Mouse (Mus musculus) spleen, adult 2 months (tissue): ENCODE measurements around the gene Atp8b5.

ENCODE experiments used
- CTCF ChIP-seq: fragments of 200-500 bp; IDR thresholded peaks from 2 replicates; pipeline ENCODE4 v1.5.1; 2011; ENCODE audit warnings: mild to moderate bottlenecking, inconsistent platforms; ENCODE audit not compliant: insufficient read depth, insufficient read length, insufficient replicate concordance; ENCODE audit errors: extremely low read depth
- POLR2A ChIP-seq: fragments of 200-500 bp; IDR thresholded peaks from 2 replicates; pipeline ENCODE4 v1.6.1; 2011; ENCODE audit warnings: low read depth, low read length, inconsistent platforms

DNA sequence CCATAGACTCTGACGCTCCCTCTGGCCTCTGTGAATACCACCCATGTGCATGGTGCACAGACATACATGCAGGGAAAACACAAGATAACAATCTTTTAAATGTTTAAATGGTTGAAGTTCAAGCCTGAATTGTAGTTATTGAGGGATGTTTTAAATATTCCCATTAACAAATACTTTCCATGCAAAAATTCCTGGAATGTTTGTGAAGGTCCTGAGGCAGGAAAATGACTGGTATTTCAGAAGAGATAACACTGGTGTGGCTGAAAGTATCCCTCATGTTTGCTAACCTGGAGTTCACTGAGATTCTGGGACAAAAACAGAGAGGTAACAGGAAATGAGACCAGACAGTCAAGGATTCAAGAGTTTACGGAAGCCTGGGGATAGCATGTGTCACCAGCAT, 122.4 kb downstream of the Atp8b5 start:
- no peak for TF ChIP-seq POLR2A
- no peak for TF ChIP-seq CTCF
